Mouse (Mus musculus) liver, adult 2 months (tissue): ENCODE data around the gene Pik3cb. TPM values are rescaled to one million over a fixed set of nuclear protein-coding genes. Genes with fewer than 3 reads are reported as not detected.

Experiments used
- DNase-seq: peaks from one replicate; pipeline ENCODE4 v3.0.0-alpha.2; 2011; ENCODE audit warnings: low read depth, low spot score; ENCODE audit errors: extremely low read depth
- H3K27ac ChIP-seq: fragments of 200-500 bp; replicated peaks from 2 replicates; pipeline ENCODE4 v1.5.1; 2012; ENCODE audit warnings: low read depth, mild to moderate bottlenecking, control low read depth, inconsistent platforms, low read length; ENCODE audit not compliant: insufficient read depth
- H3K27me3 ChIP-seq: fragments of 200-500 bp; 2 replicates; pipeline ENCODE4 v1.6.1; 2012; ENCODE audit warnings: mild to moderate bottlenecking, moderate library complexity, low read length, inconsistent platforms; ENCODE audit not compliant: control insufficient read depth, insufficient read depth
- H3K36me3 ChIP-seq: fragments of 200-500 bp; 2 replicates; pipeline ENCODE4 v1.6.1; 2012; ENCODE audit warnings: low read length, inconsistent platforms; ENCODE audit not compliant: control insufficient read depth, insufficient read depth
- H3K4me1 ChIP-seq: fragments of 200-500 bp; 2 replicates; pipeline ENCODE4 v1.6.1; 2011; ENCODE audit warnings: low read length; ENCODE audit not compliant: control insufficient read depth, insufficient read depth
- H3K4me3 ChIP-seq: fragments of 200-500 bp; 2 replicates; pipeline ENCODE4 v1.5.1; 2011; ENCODE audit warnings: low read depth, mild to moderate bottlenecking, control low read depth, low read length, moderate library complexity; ENCODE audit not compliant: insufficient read depth
- H3K79me2 ChIP-seq: fragments of 200-500 bp; 2 replicates; pipeline ENCODE4 v1.6.1; 2012; ENCODE audit warnings: inconsistent platforms, mild to moderate bottlenecking, low read length, moderate library complexity; ENCODE audit not compliant: control insufficient read depth, insufficient read depth
- H3K9ac ChIP-seq: fragments of 200-500 bp; 2 replicates; pipeline ENCODE4 v1.6.1; 2012; ENCODE audit warnings: low read depth, mild to moderate bottlenecking, control low read depth, inconsistent platforms, low read length
- CTCF ChIP-seq: fragments of 200-500 bp; IDR thresholded peaks from 2 replicates; pipeline ENCODE4 v1.5.1; 2011; ENCODE audit warnings: low read depth, low read length, control low read depth
- POLR2A ChIP-seq: fragments of 200-500 bp; IDR thresholded peaks from 2 replicates; pipeline ENCODE4 v1.6.1; 2011; ENCODE audit warnings: low read length, control low read depth; ENCODE audit not compliant: insufficient read depth; ENCODE audit errors: extremely low read depth
- WGBS: fragments of 180-500 bp; shearing (Covaris S2); methylation state at CpG from one replicate; pipeline ENCODE4 v1.1.7; 2018; 5-methylcytosine and 5-hydroxymethylcytosine counted together
- polyA plus RNA-seq: library from polyadenylated mRNA; depleted of rRNA; stranded (reverse); fragments of >200 nt; gene quantifications from 2 replicates; pipeline ENCODE4 v1.2.3, GENCODE M21; 2012
- total RNA-seq: library from RNA; depleted of rRNA; stranded (reverse); fragments of >200 nt; gene quantifications from 2 replicates; pipeline ENCODE4 v1.2.3, GENCODE M21; 2014

The Pik3cb gene
- total and polyA plus RNA-seq, 2 experiments = 2.5 to 4.2 TPM

DNA sequence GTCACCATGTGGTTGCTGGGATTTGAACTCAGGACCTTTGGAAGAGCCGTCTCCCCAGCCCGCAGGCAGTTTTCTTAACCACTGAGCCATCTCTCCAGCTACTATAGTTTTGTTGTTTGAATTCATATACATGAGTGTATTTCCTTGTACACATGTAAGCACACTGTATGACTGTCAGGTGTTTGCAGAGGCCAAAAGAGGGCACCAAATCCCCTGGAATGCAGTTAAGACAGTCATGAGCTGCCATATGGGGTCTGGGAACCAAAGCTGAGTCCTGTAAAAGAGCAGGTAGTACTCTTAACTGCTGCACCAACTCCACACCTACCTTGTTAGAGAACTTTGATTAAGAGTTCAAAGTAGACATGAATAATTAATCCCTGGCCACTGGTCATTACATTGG, 59.8 kb downstream of the Pik3cb start:
- no peak overlapping the region for H3K4me3 ChIP-seq
- no peak overlapping the region for H3K9ac ChIP-seq
- DNase-seq = peak; percentile 12
- peaks cover 10% of the 10 kb centered on the region for H3K36me3 ChIP-seq
- H3K4me1 ChIP-seq = no peaks in the 10 kb centered on the region
- no peaks in the 10 kb centered on the region for H3K27me3 ChIP-seq
- H3K27ac ChIP-seq = no peak overlapping the region
- 97% methylated on average over 2 of the region's 2 CpGs for WGBS
- TF ChIP-seq CTCF (peak; percentile 20; the same call in 1 of the 2 replicates), POLR2A (no peak)
- H3K79me2 ChIP-seq = no peaks in the 10 kb centered on the region; the same call in 1 of the 2 replicates

DNA sequence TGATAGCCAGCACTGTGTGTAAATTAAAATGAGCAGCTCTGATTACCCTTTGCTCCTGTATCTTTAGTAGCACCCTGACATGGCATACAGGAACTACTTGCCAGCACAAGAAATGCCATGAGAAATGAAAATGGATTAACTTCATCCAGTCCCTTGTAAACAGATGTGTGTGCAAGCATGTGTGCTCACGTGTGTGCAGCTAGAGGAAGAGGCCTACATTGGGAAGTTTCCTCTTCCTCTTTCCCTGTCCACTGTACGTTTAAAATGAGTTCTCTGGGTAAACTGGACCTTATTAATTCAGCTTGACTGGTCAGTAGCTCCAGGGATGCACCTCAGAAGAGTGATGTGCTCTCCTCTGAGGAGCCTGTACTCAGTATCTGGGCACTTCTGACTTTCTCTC, 66.0 kb downstream of the Pik3cb start:
- no peaks in the 10 kb centered on the region for H3K79me2 ChIP-seq
- TF ChIP-seq CTCF (no peak), POLR2A (no peak)
- H3K4me1 ChIP-seq = no peaks in the 10 kb centered on the region
- no peaks in the 10 kb centered on the region for H3K27me3 ChIP-seq
- H3K9ac ChIP-seq = no peak overlapping the region
- H3K4me3 ChIP-seq = no peak overlapping the region
- WGBS = 66% methylated on average over 2 of the region's 2 CpGs
- H3K36me3 ChIP-seq = peaks cover 9% of the 10 kb centered on the region
- peak; percentile 12 for DNase-seq
- H3K27ac ChIP-seq = no peak overlapping the region

DNA sequence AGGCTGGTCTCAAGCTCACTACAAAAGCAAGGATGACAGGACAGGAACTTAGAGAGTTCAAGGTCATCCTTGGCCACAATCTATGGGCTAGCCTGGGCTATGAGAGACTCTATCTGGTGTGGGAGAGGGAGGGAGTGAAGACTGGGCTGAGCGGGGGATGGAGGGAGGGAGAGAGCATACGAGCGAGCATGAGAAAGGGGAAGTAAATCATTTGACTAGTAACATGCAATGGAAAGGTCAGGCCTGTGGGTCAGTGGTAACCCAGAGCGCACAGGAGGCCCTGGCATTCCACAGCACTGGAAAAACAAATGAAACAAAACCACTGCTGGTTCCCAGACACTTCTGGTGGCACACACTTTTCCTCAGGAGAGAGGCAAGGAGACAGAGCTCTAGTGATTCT, 67.9 kb downstream of the Pik3cb start:
- H3K27me3 ChIP-seq = no peaks in the 10 kb centered on the region
- H3K4me1 ChIP-seq = no peaks in the 10 kb centered on the region
- no peak overlapping the region for H3K9ac ChIP-seq
- WGBS = 82% methylated on average over 4 of the region's 4 CpGs
- no peaks in the 10 kb centered on the region for H3K79me2 ChIP-seq
- peaks cover 9% of the 10 kb centered on the region for H3K36me3 ChIP-seq
- TF ChIP-seq CTCF (no peak), POLR2A (no peak)
- DNase-seq = no peak
- H3K27ac ChIP-seq = no peak overlapping the region
- no peak overlapping the region for H3K4me3 ChIP-seq

- no peaks in the 10 kb centered on the region for H3K79me2 ChIP-seq
- H3K27ac ChIP-seq = no peak overlapping the region
- TF ChIP-seq CTCF (no peak), POLR2A (no peak)
- no peak overlapping the region for H3K4me3 ChIP-seq
- no peaks in the 10 kb centered on the region for H3K4me1 ChIP-seq
- no peak for DNase-seq
- no peak overlapping the region for H3K9ac ChIP-seq
- WGBS = 91% methylated on average over 5 of the region's 5 CpGs
- H3K27me3 ChIP-seq = no peaks in the 10 kb centered on the region
- H3K36me3 ChIP-seq = peaks cover 14% of the 10 kb centered on the region; the same call in 1 of the 2 replicates
Observed at GRCm38 (mm10) chr9:99065311-99065710, 75.1 kb downstream of the Pik3cb start.

- Histone ChIP-seq H3K27ac (no peak overlapping the region), H3K4me3 (no peak overlapping the region), H3K9ac (no peak overlapping the region), H3K36me3 (peaks cover 14% of the 10 kb centered on the region; the same call in 1 of the 2 replicates), H3K4me1 (no peaks in the 10 kb centered on the region), H3K27me3 (no peaks in the 10 kb centered on the region), H3K79me2 (no peaks in the 10 kb centered on the region)
- peak; percentile 50 for DNase-seq
- WGBS = 66% methylated on average over 2 of the region's 2 CpGs
- TF ChIP-seq CTCF (peak; percentile 24; the same call in 1 of the 2 replicates), POLR2A (no peak)
Observed at GRCm38 (mm10) chr9:99064216-99064615, 76.2 kb downstream of the Pik3cb start.

- TF ChIP-seq POLR2A (no peak), CTCF (peak; percentile 95)
- no peaks in the 10 kb centered on the region for H3K4me1 ChIP-seq
- 57% methylated on average over 7 of the region's 7 CpGs for WGBS
- no peaks in the 10 kb centered on the region for H3K27me3 ChIP-seq
- H3K4me3 ChIP-seq = no peak overlapping the region
- peaks cover 18% of the 10 kb centered on the region; the same call in 1 of the 2 replicates for H3K36me3 ChIP-seq
- no peak overlapping the region for H3K27ac ChIP-seq
- no peak overlapping the region for H3K9ac ChIP-seq
- peak; percentile 38 for DNase-seq
- H3K79me2 ChIP-seq = no peaks in the 10 kb centered on the region
Observed at GRCm38 (mm10) chr9:99062544-99062943, 77.9 kb downstream of the Pik3cb start.
